Mouse (Mus musculus) hindbrain, postnatal 0 days (tissue): ENCODE data around the gene Plekhh2. TPM values are rescaled to one million over a fixed set of nuclear protein-coding genes. Genes with fewer than 3 reads are reported as not detected.

Experiments used
- ATAC-seq: fragments of 200-750 bp; cut with Nextera tagmentation; 2 replicates; pipeline ENCODE4 v1.8.0; 2017; ENCODE audit warnings: mild to moderate bottlenecking, moderate TSS enrichment, moderate library complexity
- DNase-seq: peaks from one replicate; pipeline ENCODE4 v3.0.0-alpha.2; 2015; ENCODE audit warnings: low spot score
- H3K27ac ChIP-seq: fragments of 300-500 bp; sonication (generic); 2 replicates; pipeline ENCODE4 v1.5.1; 2014; ENCODE audit warnings: mild to moderate bottlenecking
- H3K27me3 ChIP-seq: fragments of 300-500 bp; sonication (generic); 2 replicates; pipeline ENCODE4 v1.6.1; 2014; ENCODE audit warnings: low read length, mixed read lengths; ENCODE audit not compliant: insufficient read depth
- H3K36me3 ChIP-seq: fragments of 300-500 bp; sonication (generic); 2 replicates; pipeline ENCODE4 v1.6.1; 2014; ENCODE audit warnings: low read length, mixed read lengths; ENCODE audit not compliant: insufficient read depth
- H3K4me1 ChIP-seq: fragments of 300-500 bp; sonication (generic); 2 replicates; pipeline ENCODE4 v1.6.1; 2014; ENCODE audit warnings: antibody characterized with exemption, low read length, mixed read lengths; ENCODE audit not compliant: insufficient read depth
- H3K4me2 ChIP-seq: fragments of 300-500 bp; sonication (generic); 2 replicates; pipeline ENCODE4 v1.6.1; 2014; ENCODE audit warnings: low read depth, mild to moderate bottlenecking, low read length, moderate library complexity, mixed read lengths
- H3K4me3 ChIP-seq: fragments of 300-500 bp; sonication (generic); 2 replicates; pipeline ENCODE4 v1.5.1; 2014; ENCODE audit warnings: low read length
- H3K9ac ChIP-seq: fragments of 300-500 bp; sonication (generic); replicated peaks from 2 replicates; pipeline ENCODE4 v1.6.1; 2014; ENCODE audit warnings: mild to moderate bottlenecking, low read length, moderate library complexity, mixed read lengths
- H3K9me3 ChIP-seq: fragments of 300-500 bp; sonication (generic); 2 replicates; pipeline ENCODE4 v1.6.1; 2016; ENCODE audit warnings: low read length, mixed read lengths
- CTCF ChIP-seq: IDR thresholded peaks from 2 replicates; pipeline ENCODE4 v1.5.1; 2016; ENCODE audit warnings: antibody characterized with exemption, control low read depth, low read depth
- WGBS: fragments of 180-500 bp; shearing (Covaris S2); extraction: QIAGEN DNeasy Blood & Tissue Kit; methylation state at CpG from one replicate; pipeline ENCODE4 v1.1.7; 2014; 5-methylcytosine and 5-hydroxymethylcytosine counted together
- polyA plus RNA-seq: library from polyadenylated mRNA; unstranded; fragments of >200 nt; fragmentation: Nextera tagmentation; extraction: Ambion mirVana; gene quantifications from 2 replicates; pipeline ENCODE4 v1.2.1, GENCODE M21; 2015
- total RNA-seq: library from RNA; depleted of rRNA; stranded (reverse); fragments of >200 nt; gene quantifications from 2 replicates; pipeline ENCODE4 v1.2.3, GENCODE M21; 2014

The Plekhh2 gene
- total and polyA plus RNA-seq, 2 experiments from 2014 or later: 1.6 to 2.6 TPM

- no peak for ATAC-seq
- H3K27me3 ChIP-seq: no peaks in the 10 kb centered on the region
- no peak for DNase-seq
- TF ChIP-seq CTCF: no peak
- H3K9me3 ChIP-seq: no peaks in the 10 kb centered on the region
- H3K4me3 ChIP-seq: no peak overlapping the region
- H3K27ac ChIP-seq: no peak overlapping the region
- 80% methylated on average over 6 of the region's 6 CpGs for WGBS
- no peak overlapping the region for H3K9ac ChIP-seq
- no peaks in the 10 kb centered on the region for H3K36me3 ChIP-seq
- H3K4me1 ChIP-seq: no peaks in the 10 kb centered on the region
- no peak overlapping the region for H3K4me2 ChIP-seq
Measured at GRCm38 (mm10) chr17:84621209-84621608, 109.5 kb downstream of the Plekhh2 start.

GRCm38 (mm10) chr17:84622028-84622427 is 110.3 kb downstream of the Plekhh2 start:
- H3K27me3 ChIP-seq: no peaks in the 10 kb centered on the region
- H3K4me2 ChIP-seq: no peak overlapping the region
- H3K9ac ChIP-seq: no peak overlapping the region
- no peaks in the 10 kb centered on the region for H3K36me3 ChIP-seq
- peak; percentile 43 for TF ChIP-seq CTCF
- 84% methylated on average over 4 of the region's 4 CpGs for WGBS
- no peak overlapping the region for H3K27ac ChIP-seq
- H3K4me3 ChIP-seq: no peak overlapping the region
- H3K9me3 ChIP-seq: no peaks in the 10 kb centered on the region
- peak; percentile 27 for DNase-seq
- H3K4me1 ChIP-seq: peaks cover 4% of the 10 kb centered on the region; the same call in 1 of the 2 replicates
- no peak for ATAC-seq

GRCm38 (mm10) chr17:84622873-84623272 is 111.2 kb downstream of the Plekhh2 start:
- TF ChIP-seq CTCF: no peak
- no peak for DNase-seq
- no peaks in the 10 kb centered on the region for H3K9me3 ChIP-seq
- H3K27ac ChIP-seq: no peak overlapping the region
- 71% methylated on average over 2 of the region's 2 CpGs for WGBS
- no peak for ATAC-seq
- no peak overlapping the region for H3K9ac ChIP-seq
- H3K4me2 ChIP-seq: no peak overlapping the region
- H3K4me1 ChIP-seq: peaks cover 5% of the 10 kb centered on the region; the same call in 1 of the 2 replicates
- no peaks in the 10 kb centered on the region for H3K36me3 ChIP-seq
- no peak overlapping the region for H3K4me3 ChIP-seq
- H3K27me3 ChIP-seq: no peaks in the 10 kb centered on the region

- peaks cover 5% of the 10 kb centered on the region; the same call in 1 of the 2 replicates for H3K4me1 ChIP-seq
- ATAC-seq (peak; percentile 98), DNase-seq (peak; percentile 98)
- no peaks in the 10 kb centered on the region for H3K9me3 ChIP-seq
- peak within 1 kb of the TSS; percentile 52 for H3K9ac ChIP-seq
- H3K4me3 ChIP-seq: peak within 1 kb of the TSS; percentile 54
- H3K27me3 ChIP-seq: no peaks in the 10 kb centered on the region
- no peaks in the 10 kb centered on the region for H3K36me3 ChIP-seq
- peak within 1 kb of the TSS; percentile 75 for H3K27ac ChIP-seq
- peak; percentile 10; the same call in 1 of the 2 replicates for TF ChIP-seq CTCF
- under 1% methylated on average over 25 of the region's 25 CpGs for WGBS
- peak within 1 kb of the TSS; percentile 74 for H3K4me2 ChIP-seq
Measured at GRCm38 (mm10) chr17:84626276-84626856, 114.7 kb downstream of the Plekhh2 start, which contains the start of gene Dync2li1. TSS of gene Dync2li1 (plus strand) at chr17:84626496.

- peak overlapping the region; percentile 52 for H3K9ac ChIP-seq
- H3K4me3 ChIP-seq: peak overlapping the region; percentile 54
- peak; percentile 39 for DNase-seq
- H3K9me3 ChIP-seq: no peaks in the 10 kb centered on the region
- peak overlapping the region; percentile 75; the same call in 1 of the 2 replicates for H3K27ac ChIP-seq
- 27% methylated on average over 9 of the region's 9 CpGs for WGBS
- TF ChIP-seq CTCF: peak; percentile 23; the same call in 1 of the 2 replicates
- H3K4me1 ChIP-seq: peaks cover 5% of the 10 kb centered on the region; the same call in 1 of the 2 replicates
- no peaks in the 10 kb centered on the region; the same call in 1 of the 2 replicates for H3K36me3 ChIP-seq
- peak; percentile 58 for ATAC-seq
- H3K27me3 ChIP-seq: no peaks in the 10 kb centered on the region
- H3K4me2 ChIP-seq: peak overlapping the region; percentile 74
Measured at GRCm38 (mm10) chr17:84626857-84627305, 115.2 kb downstream of the Plekhh2 start.

- Histone ChIP-seq H3K4me3 (no peak overlapping the region), H3K36me3 (no peaks in the 10 kb centered on the region; the same call in 1 of the 2 replicates), H3K9ac (no peak overlapping the region), H3K4me2 (no peak overlapping the region), H3K27ac (no peak overlapping the region), H3K9me3 (no peaks in the 10 kb centered on the region), H3K27me3 (no peaks in the 10 kb centered on the region), H3K4me1 (peaks cover 5% of the 10 kb centered on the region; the same call in 1 of the 2 replicates)
- ATAC-seq (no peak), DNase-seq (no peak)
- TF ChIP-seq CTCF: no peak
- 92% methylated on average over 10 of the region's 10 CpGs for WGBS
Measured at GRCm38 (mm10) chr17:84627721-84628120, 116.0 kb downstream of the Plekhh2 start.

GRCm38 (mm10) chr17:84628611-84629010 is 116.9 kb downstream of the Plekhh2 start:
- TF ChIP-seq CTCF: no peak
- H3K9ac ChIP-seq: no peak overlapping the region
- H3K4me2 ChIP-seq: no peak overlapping the region
- DNase-seq (no peak), ATAC-seq (no peak)
- H3K36me3 ChIP-seq: no peaks in the 10 kb centered on the region; the same call in 1 of the 2 replicates
- no peaks in the 10 kb centered on the region for H3K9me3 ChIP-seq
- 85% methylated on average over 9 of the region's 9 CpGs for WGBS
- no peak overlapping the region for H3K4me3 ChIP-seq
- peaks cover 5% of the 10 kb centered on the region; the same call in 1 of the 2 replicates for H3K4me1 ChIP-seq
- no peak overlapping the region for H3K27ac ChIP-seq
- no peaks in the 10 kb centered on the region for H3K27me3 ChIP-seq
